8 mouse cellular contexts compared by ENCODE assay signal in genomic region chr4:43267323-43267658, GRCm38 (mm10). TPM values are rescaled to one million over a fixed set of nuclear protein-coding genes. Genes with fewer than 3 reads are reported as not detected.
DNase-seq lines count a peak whose midpoint lies in the region; ATAC-seq and TF ChIP-seq lines count a peak whose summit lies in the region.

No protein-coding gene starts in this region.

- no peak overlapping the region for H3K27ac ChIP-seq in layer of hippocampus, adult 2 months
- H3K27ac ChIP-seq in embryonic facial prominence, embryonic 15.5 days (replicated peaks), result no peak overlapping the region
- H3K27ac ChIP-seq in intestine, embryonic 16.5 days (ENCODE audit: low read length), result no peak overlapping the region

- WGBS in embryonic facial prominence, embryonic 15.5 days, result 3% methylated on average over 2 of the region's 2 CpGs
- WGBS in intestine, embryonic 16.5 days, result 9% methylated on average over 2 of the region's 2 CpGs

- no peaks in the 10 kb centered on the region for H3K36me3 ChIP-seq in embryonic facial prominence, embryonic 15.5 days
- H3K36me3 ChIP-seq in intestine, embryonic 16.5 days (ENCODE audit: control insufficient read depth, insufficient read depth, low read length), result no peaks in the 10 kb centered on the region
- no peaks in the 10 kb centered on the region for H3K36me3 ChIP-seq in myocyte (ENCODE audit: control insufficient read depth, insufficient read depth)

- no peak for ATAC-seq in embryonic facial prominence, embryonic 15.5 days (ENCODE audit: insufficient number of reproducible peaks, low FRiP score, low TSS enrichment, low read depth)
- ATAC-seq in intestine, embryonic 16.5 days, result no peak; the same call in 1 of the 2 replicates

- no peak for DNase-seq in layer of hippocampus, adult 2 months (ENCODE audit: low spot score in 2 of 2)
- DNase-seq in layer of hippocampus, adult 18-20 months (ENCODE audit: low spot score in 2 of 2), result no peak
- no peak for DNase-seq in urinary bladder, postnatal 36 days (ENCODE audit: low spot score in 2 of 2)
- no peak for DNase-seq in layer of hippocampus, adult 9-11 months
- DNase-seq in embryo, embryonic 11 days, result no peak

- H3K9ac ChIP-seq in embryonic facial prominence, embryonic 15.5 days, result no peak overlapping the region
- H3K9ac ChIP-seq in intestine, embryonic 16.5 days (ENCODE audit: low read depth, low read length), result no peak overlapping the region

- peak overlapping the region; percentile 56 for H3K4me3 ChIP-seq in layer of hippocampus, adult 2 months
- peak overlapping the region; percentile 37 for H3K4me3 ChIP-seq in embryonic facial prominence, embryonic 15.5 days (replicated peaks)
- H3K4me3 ChIP-seq in intestine, embryonic 16.5 days (ENCODE audit: low read length), result no peak overlapping the region
- H3K4me3 ChIP-seq in myocyte, result peak overlapping the region; percentile 9

- peaks cover 5% of the 10 kb centered on the region for H3K4me1 ChIP-seq in embryonic facial prominence, embryonic 15.5 days
- no peaks in the 10 kb centered on the region for H3K4me1 ChIP-seq in intestine, embryonic 16.5 days (ENCODE audit: control insufficient read depth, insufficient read depth, low read length)

- H3K79me2 ChIP-seq in myocyte (ENCODE audit: control insufficient read depth, insufficient read depth), result no peaks in the 10 kb centered on the region

- peak overlapping the region; percentile 61 for H3K4me2 ChIP-seq in embryonic facial prominence, embryonic 15.5 days (replicated peaks)
- H3K4me2 ChIP-seq in intestine, embryonic 16.5 days (ENCODE audit: low read depth, low read length), result peak overlapping the region; percentile 70; the same call in 1 of the 2 replicates
- peak overlapping the region; percentile 89 for H3K4me2 ChIP-seq in myocyte (ENCODE audit: low read depth)

- H3ac ChIP-seq in myocyte (ENCODE audit: control insufficient read depth, insufficient read length), result no peak overlapping the region

- TF ChIP-seq POLR2A in myocyte (IDR thresholded peaks at IDR 0.05; ENCODE audit: insufficient read length, low read depth), result no peak

- no peak for TF ChIP-seq CTCF in layer of hippocampus, adult 2 months (conservative IDR thresholded peaks at IDR 0.05)

- no peaks in the 10 kb centered on the region for H3K27me3 ChIP-seq in embryonic facial prominence, embryonic 15.5 days
- no peaks in the 10 kb centered on the region for H3K27me3 ChIP-seq in intestine, embryonic 16.5 days (replicated peaks; ENCODE audit: control insufficient read depth, insufficient read depth, low read length)
- no peaks in the 10 kb centered on the region for H3K27me3 ChIP-seq in myocyte (ENCODE audit: control insufficient read depth, insufficient read depth, insufficient read length)

- H3K9me3 ChIP-seq in embryonic facial prominence, embryonic 15.5 days (replicated peaks), result no peaks in the 10 kb centered on the region
- H3K9me3 ChIP-seq in intestine, embryonic 16.5 days (ENCODE audit: control insufficient read depth, low read length), result no peaks in the 10 kb centered on the region

TF ChIP-seq in myocyte, 11 proteins besides CTCF, POLR2A, EP300 and RAD21:
- TF ChIP-seq MAX (IDR thresholded peaks at IDR 0.05; ENCODE audit: low read depth) (no peak), MYOD1 (IDR thresholded peaks at IDR 0.05; ENCODE audit: control insufficient read depth in 1 of 3, insufficient read length in 2 of 3, low read depth in 2 of 3) (no peak), MYOG (IDR thresholded peaks at IDR 0.05; ENCODE audit: control insufficient read depth in 1 of 3, insufficient read depth in 1 of 3, insufficient read length in 2 of 3, low read depth in 2 of 3) (no peak), REST (IDR thresholded peaks at IDR 0.05; ENCODE audit: insufficient read depth, insufficient read length) (no peak), CEBPB (IDR thresholded peaks at IDR 0.05; ENCODE audit: insufficient read depth, poor library complexity, severe bottlenecking) (no peak), USF1 (IDR thresholded peaks at IDR 0.05; ENCODE audit: low read depth) (no peak), SRF (IDR thresholded peaks at IDR 0.05; ENCODE audit: control insufficient read depth, insufficient read length, low read depth) (no peak), E2F4 (IDR thresholded peaks at IDR 0.05; ENCODE audit: insufficient read depth) (no peak), POLR2AphosphoS2 (IDR thresholded peaks at IDR 0.05; ENCODE audit: insufficient read length, low read depth) (no peak), TCF12 (IDR thresholded peaks at IDR 0.05; ENCODE audit: insufficient read depth, poor library complexity, severe bottlenecking) (no peak), TCF3 (IDR thresholded peaks at IDR 0.05; ENCODE audit: insufficient read length, low read depth) (no peak)

RNA-seq across cellular contexts. Expression of gene Atp8b5, which starts 0.3 kb away (rescaled TPM):
- total RNA-seq in layer of hippocampus, adult 2 months (2021), result under 1 TPM; 0.29 to 0.31 TPM
- under 1 TPM; 0.23 to 0.52 TPM for total RNA-seq in layer of hippocampus, adult 18-20 months (2021)
- 0.42 and 0.63 TPM in 2 replicates for polyA plus RNA-seq in embryonic facial prominence, embryonic 15.5 days (2015; fragmentation: Nextera tagmentation; extraction: Ambion mirVana)
- polyA plus RNA-seq in intestine, embryonic 16.5 days (2015; fragmentation: Nextera tagmentation; extraction: Ambion mirVana), result 1.2 and 1.4 TPM in 2 replicates
- not detected for polyA plus RNA-seq in myocyte (2012; fragmentation: generic; extraction: Trizol)
